Mouse (Mus musculus) thymus, adult 2 months (tissue): ENCODE measurements around the gene Glrx3.
A peak's percentile ranks its signal among the peaks of the same experiment; 100 is the strongest.

Experiments
- CTCF ChIP-seq: fragments of 200-500 bp; IDR thresholded peaks from 2 replicates; pipeline ENCODE4 v1.5.1; 2012; ENCODE audit warnings: mild to moderate bottlenecking, control low read depth, low read length, moderate library complexity, borderline replicate concordance; ENCODE audit not compliant: control insufficient read depth, poor library complexity, insufficient read depth; ENCODE audit errors: extremely low read depth
- POLR2A ChIP-seq: fragments of 200-500 bp; IDR thresholded peaks from 2 replicates; pipeline ENCODE4 v1.6.1; 2012; ENCODE audit warnings: mild to moderate bottlenecking, low read length, control low read depth, moderate library complexity; ENCODE audit not compliant: control insufficient read depth, poor library complexity, insufficient read depth; ENCODE audit errors: extremely low read depth

- TF ChIP-seq POLR2A (no peak), CTCF (peak; percentile 99)
Measured at GRCm38 (mm10) chr7:137477950-137478620, 40.7 kb downstream of the Glrx3 start.
